Mouse (Mus musculus) forebrain, postnatal 0 days (tissue): Measurements from ENCODE around the gene Txnip. TPM values are rescaled to one million over a fixed set of nuclear protein-coding genes. Genes with fewer than 3 reads are reported as not detected.

Experiments used
- ATAC-seq: fragments of 200-750 bp; cut with Nextera tagmentation; 2 replicates; pipeline ENCODE4 v1.8.0; 2017; ENCODE audit warnings: mild to moderate bottlenecking, moderate library complexity
- DNase-seq: peaks from one replicate; pipeline ENCODE4 v3.0.0-alpha.2; 2015
- H3K27ac ChIP-seq: fragments of 300-500 bp; sonication (generic); 2 replicates; pipeline ENCODE4 v1.5.1; 2014; ENCODE audit warnings: low read depth, mild to moderate bottlenecking, antibody characterized with exemption, low read length, moderate library complexity, mixed read lengths
- H3K27me3 ChIP-seq: fragments of 300-500 bp; sonication (generic); 2 replicates; pipeline ENCODE4 v1.6.1; 2014; ENCODE audit warnings: mild to moderate bottlenecking, low read length, mixed read lengths; ENCODE audit not compliant: insufficient read depth
- H3K36me3 ChIP-seq: fragments of 300-500 bp; sonication (generic); 2 replicates; pipeline ENCODE4 v1.6.1; 2014; ENCODE audit warnings: mild to moderate bottlenecking, moderate library complexity; ENCODE audit not compliant: insufficient read depth
- H3K4me1 ChIP-seq: fragments of 300-500 bp; sonication (generic); 2 replicates; pipeline ENCODE4 v1.6.1; 2014; ENCODE audit warnings: antibody characterized with exemption; ENCODE audit not compliant: insufficient read depth
- H3K4me2 ChIP-seq: fragments of 300-500 bp; sonication (generic); 2 replicates; pipeline ENCODE4 v1.6.1; 2014; ENCODE audit warnings: low read depth, mild to moderate bottlenecking, moderate library complexity
- H3K4me3 ChIP-seq: fragments of 300-500 bp; sonication (generic); 2 replicates; pipeline ENCODE4 v1.5.1; 2014; ENCODE audit warnings: low read depth, low read length, mixed read lengths
- H3K9ac ChIP-seq: fragments of 300-500 bp; sonication (generic); 2 replicates; pipeline ENCODE4 v1.6.1; 2014; ENCODE audit warnings: mild to moderate bottlenecking
- H3K9me3 ChIP-seq: fragments of 300-500 bp; sonication (generic); 2 replicates; pipeline ENCODE4 v1.6.1; 2016; ENCODE audit warnings: low read length
- CTCF ChIP-seq: sonication (generic); IDR thresholded peaks from 2 replicates; pipeline ENCODE4 v1.5.1; 2016; ENCODE audit warnings: antibody characterized with exemption, control low read depth, low read depth
- WGBS: fragments of 180-500 bp; shearing (Covaris S2); extraction: QIAGEN DNeasy Blood & Tissue Kit; methylation state at CpG from one replicate; pipeline ENCODE4 v1.1.7; 2014; 5-methylcytosine and 5-hydroxymethylcytosine counted together
- polyA plus RNA-seq: library from polyadenylated mRNA; unstranded; fragments of >200 nt; fragmentation: Nextera tagmentation; extraction: Ambion mirVana; gene quantifications from 2 replicates; pipeline ENCODE4 v1.2.1, GENCODE M21; 2015
- total RNA-seq: library from RNA; depleted of rRNA; stranded (reverse); fragments of >200 nt; gene quantifications from 2 replicates; pipeline ENCODE4 v1.2.3, GENCODE M21; 2014

Txnip gene
- total and polyA plus RNA-seq, 2 experiments from 2014 or later: 116 to 176 TPM

DNA sequence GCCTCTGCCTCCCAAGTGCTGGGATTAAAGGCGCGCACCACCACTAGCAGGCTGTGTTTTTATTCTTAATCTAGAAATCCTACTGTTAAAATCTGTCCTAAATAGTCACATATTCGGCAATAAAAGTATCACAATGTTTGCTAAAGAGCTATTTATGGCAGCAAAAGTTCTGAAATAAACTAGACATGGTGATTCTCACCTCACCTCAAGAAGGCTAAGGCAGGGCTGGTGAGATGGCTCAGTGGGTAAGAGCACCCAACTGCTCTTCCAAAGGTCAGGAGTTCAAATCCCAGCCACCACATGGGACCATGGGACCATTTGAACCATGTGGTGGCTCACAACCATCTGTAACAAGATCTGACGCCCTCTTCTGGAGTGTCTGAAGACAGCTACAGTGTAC lies 32.9 kb downstream of the Txnip start:
- H3K4me1 ChIP-seq: peaks cover 10% of the 10 kb centered on the region; the same call in 1 of the 2 replicates
- no peak for TF ChIP-seq CTCF
- H3K4me2 ChIP-seq: no peak overlapping the region
- H3K27ac ChIP-seq: no peak overlapping the region
- H3K36me3 ChIP-seq: no peaks in the 10 kb centered on the region
- H3K27me3 ChIP-seq: no peaks in the 10 kb centered on the region
- no peak overlapping the region for H3K9ac ChIP-seq
- DNase-seq: no peak
- no peaks in the 10 kb centered on the region for H3K9me3 ChIP-seq
- no peak for ATAC-seq
- 83% methylated on average over 4 of the region's 4 CpGs for WGBS
- no peak overlapping the region for H3K4me3 ChIP-seq

DNA sequence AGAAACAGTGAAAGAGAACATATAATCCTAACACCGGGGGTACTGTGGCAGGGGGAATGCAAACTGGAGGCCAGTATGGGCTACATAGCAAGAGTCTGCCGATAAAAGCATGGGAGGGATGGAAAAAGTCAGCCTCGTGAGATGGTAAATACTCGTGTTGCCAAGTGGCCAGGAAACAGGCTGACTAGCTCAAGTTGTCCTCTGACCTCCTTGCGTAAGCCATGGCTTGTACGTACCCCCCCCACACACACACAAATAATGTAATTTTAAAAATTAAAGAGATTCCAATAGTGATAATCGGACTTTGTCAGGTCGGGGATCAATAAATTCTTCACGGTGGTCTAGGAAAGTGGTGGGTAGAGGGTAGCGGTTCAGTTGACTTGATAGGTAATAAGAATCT lies 35.6 kb downstream of the Txnip start:
- WGBS: 0% methylated on average over 10 of the region's 10 CpGs
- peak overlapping the region; percentile 69 for H3K9ac ChIP-seq
- H3K4me1 ChIP-seq: peaks cover 19% of the 10 kb centered on the region; the same call in 1 of the 2 replicates
- ATAC-seq: no peak
- no peaks in the 10 kb centered on the region for H3K36me3 ChIP-seq
- H3K9me3 ChIP-seq: no peaks in the 10 kb centered on the region
- no peaks in the 10 kb centered on the region for H3K27me3 ChIP-seq
- peak overlapping the region; percentile 68 for H3K4me2 ChIP-seq
- TF ChIP-seq CTCF: no peak
- peak overlapping the region; percentile 86 for H3K27ac ChIP-seq
- H3K4me3 ChIP-seq: peak overlapping the region; percentile 57
- no peak for DNase-seq

DNA sequence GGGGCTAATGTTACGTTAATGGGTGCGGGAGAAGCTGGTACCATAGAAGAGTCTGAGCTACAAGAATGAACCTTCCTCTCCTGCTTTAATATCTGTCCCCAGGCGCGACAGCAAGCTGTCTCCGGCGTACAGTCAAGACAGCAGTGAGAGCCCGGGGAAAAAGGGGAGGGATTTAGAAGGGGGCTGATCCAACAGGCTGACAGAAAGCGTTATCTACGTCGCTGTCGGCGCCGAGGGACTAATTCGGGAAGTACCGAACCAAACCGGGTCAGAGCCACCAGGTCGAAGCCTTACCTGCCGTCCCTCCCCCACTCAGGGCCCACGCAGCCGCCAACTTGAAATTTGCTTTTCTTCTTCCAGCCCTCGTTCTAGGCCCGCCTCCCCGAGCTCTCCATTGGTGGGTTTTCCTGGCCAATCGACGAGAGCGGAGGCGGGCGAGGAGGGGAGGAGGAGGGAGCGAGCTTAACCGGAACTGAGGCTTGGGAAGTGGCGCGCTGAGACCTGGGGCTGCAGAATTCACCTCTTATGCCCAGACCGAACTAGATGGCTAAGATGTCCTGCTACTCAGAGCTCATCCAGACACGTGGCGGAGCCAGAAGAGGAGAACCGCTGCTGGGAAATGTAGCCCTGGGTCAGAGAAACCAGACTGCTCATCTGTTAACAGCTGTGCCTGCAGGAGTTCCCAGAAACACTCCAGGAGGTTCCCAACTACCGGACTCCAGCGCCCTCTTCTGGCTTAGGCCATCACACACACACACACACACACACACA lies 36.2 kb downstream of the Txnip start, which contains the start of gene Polr3gl:
TSS of gene Polr3gl (minus strand) at position 392 of the 771 bp plus-strand sequence.
- H3K27me3 ChIP-seq: no peaks in the 10 kb centered on the region
- peak; percentile 42 for TF ChIP-seq CTCF
- peak within 1 kb of the TSS; percentile 68 for H3K4me2 ChIP-seq
- ATAC-seq (peak; percentile 87), DNase-seq (peak; percentile 95)
- peak within 1 kb of the TSS; percentile 69 for H3K9ac ChIP-seq
- peaks cover 22% of the 10 kb centered on the region; the same call in 1 of the 2 replicates for H3K4me1 ChIP-seq
- no peaks in the 10 kb centered on the region for H3K36me3 ChIP-seq
- WGBS: under 1% methylated on average over 38 of the region's 38 CpGs
- peak within 1 kb of the TSS; percentile 57 for H3K4me3 ChIP-seq
- H3K9me3 ChIP-seq: no peaks in the 10 kb centered on the region
- peak within 1 kb of the TSS; percentile 90 for H3K27ac ChIP-seq

DNA sequence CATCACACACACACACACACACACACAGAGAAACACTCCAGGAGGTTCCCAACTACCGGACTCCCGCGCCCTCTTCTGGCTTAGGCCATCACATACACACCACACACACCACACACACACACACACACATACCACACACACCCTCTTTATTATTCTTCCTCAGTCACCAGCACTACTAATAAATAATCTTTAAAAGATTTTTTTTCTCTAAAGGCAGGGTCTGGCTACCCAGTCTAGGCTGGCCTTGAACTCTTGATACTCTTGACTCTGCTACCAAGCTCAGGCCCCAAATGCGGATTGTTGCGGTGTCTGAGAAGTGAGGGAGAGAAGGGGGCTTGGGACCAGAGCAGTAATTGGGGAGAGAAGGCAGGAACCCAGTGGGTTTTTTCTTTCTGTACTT lies 37.1 kb downstream of the Txnip start:
- peaks cover 22% of the 10 kb centered on the region; the same call in 1 of the 2 replicates for H3K4me1 ChIP-seq
- no peak for TF ChIP-seq CTCF
- no peaks in the 10 kb centered on the region for H3K27me3 ChIP-seq
- peak overlapping the region; percentile 90; the same call in 1 of the 2 replicates for H3K27ac ChIP-seq
- no peaks in the 10 kb centered on the region for H3K9me3 ChIP-seq
- H3K4me2 ChIP-seq: no peak overlapping the region
- 83% methylated on average over 5 of the region's 5 CpGs for WGBS
- ATAC-seq (no peak), DNase-seq (no peak)
- H3K4me3 ChIP-seq: no peak overlapping the region
- H3K36me3 ChIP-seq: no peaks in the 10 kb centered on the region
- no peak overlapping the region for H3K9ac ChIP-seq

DNA sequence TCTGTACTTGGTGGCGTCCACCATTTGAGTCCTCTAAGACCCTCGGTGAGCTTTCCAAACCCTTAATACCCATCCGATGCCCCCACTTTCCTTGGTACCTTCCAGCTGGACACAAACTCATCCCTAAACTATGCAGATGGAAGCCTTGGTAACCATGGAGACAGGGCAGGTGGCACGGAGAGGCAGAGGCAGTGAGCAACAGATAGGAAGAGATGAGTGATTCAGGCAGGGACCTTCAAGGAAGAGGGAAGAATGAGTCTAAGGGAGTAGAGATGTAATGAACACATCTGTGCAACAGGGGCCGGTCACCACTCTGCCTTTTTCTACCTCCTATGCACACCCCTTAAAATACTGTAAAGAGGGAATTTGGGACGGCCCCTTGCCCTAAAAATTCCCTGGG lies 37.9 kb downstream of the Txnip start:
- DNase-seq (peak; percentile 54), ATAC-seq (no peak; the same call in 1 of the 2 replicates)
- Histone ChIP-seq H3K27ac (peak overlapping the region; percentile 90), H3K9ac (peak overlapping the region; percentile 81; the same call in 1 of the 2 replicates), H3K4me3 (peak overlapping the region; percentile 59), H3K4me1 (peaks cover 26% of the 10 kb centered on the region), H3K36me3 (no peaks in the 10 kb centered on the region), H3K27me3 (no peaks in the 10 kb centered on the region), H3K4me2 (peak overlapping the region; percentile 100), H3K9me3 (no peaks in the 10 kb centered on the region)
- 29% methylated on average over 6 of the region's 6 CpGs for WGBS
- TF ChIP-seq CTCF: no peak

DNA sequence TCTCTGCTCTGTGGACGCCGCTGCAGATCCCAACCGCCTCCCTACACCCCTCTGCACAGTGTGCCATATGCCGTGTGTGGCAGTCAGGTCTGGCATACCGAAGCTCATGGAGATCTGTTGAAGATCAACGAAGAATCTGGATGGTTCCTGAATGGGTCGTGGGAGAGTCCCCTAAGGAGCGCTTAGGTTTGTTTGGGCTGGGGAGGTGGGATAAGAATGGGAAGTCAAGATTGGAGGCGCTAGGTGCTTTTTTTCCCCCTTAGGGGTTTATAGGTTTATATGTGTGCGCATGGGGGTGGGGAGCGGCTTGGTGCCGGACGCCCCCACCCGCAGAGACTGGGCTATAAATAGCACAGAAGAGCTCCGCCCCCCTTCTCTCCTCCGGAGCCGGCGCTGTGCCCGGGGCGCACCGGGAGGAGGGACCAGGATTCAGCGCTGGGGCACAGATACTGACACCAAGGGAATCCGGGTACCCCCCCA lies 38.5 kb downstream of the Txnip start, which contains the start of gene Ankrd34a:
TSS of gene Ankrd34a (plus strand) at position 409 of the 480 bp plus-strand sequence.
- 1% methylated on average over 20 of the region's 23 CpGs for WGBS
- peak within 1 kb of the TSS; percentile 81 for H3K9ac ChIP-seq
- H3K9me3 ChIP-seq: no peaks in the 10 kb centered on the region
- H3K4me2 ChIP-seq: peak within 1 kb of the TSS; percentile 100
- ATAC-seq (peak; percentile 14), DNase-seq (peak; percentile 75)
- H3K27ac ChIP-seq: peak within 1 kb of the TSS; percentile 90
- no peak for TF ChIP-seq CTCF
- H3K36me3 ChIP-seq: no peaks in the 10 kb centered on the region
- H3K27me3 ChIP-seq: no peaks in the 10 kb centered on the region
- peak within 1 kb of the TSS; percentile 59 for H3K4me3 ChIP-seq
- H3K4me1 ChIP-seq: peaks cover 26% of the 10 kb centered on the region

DNA sequence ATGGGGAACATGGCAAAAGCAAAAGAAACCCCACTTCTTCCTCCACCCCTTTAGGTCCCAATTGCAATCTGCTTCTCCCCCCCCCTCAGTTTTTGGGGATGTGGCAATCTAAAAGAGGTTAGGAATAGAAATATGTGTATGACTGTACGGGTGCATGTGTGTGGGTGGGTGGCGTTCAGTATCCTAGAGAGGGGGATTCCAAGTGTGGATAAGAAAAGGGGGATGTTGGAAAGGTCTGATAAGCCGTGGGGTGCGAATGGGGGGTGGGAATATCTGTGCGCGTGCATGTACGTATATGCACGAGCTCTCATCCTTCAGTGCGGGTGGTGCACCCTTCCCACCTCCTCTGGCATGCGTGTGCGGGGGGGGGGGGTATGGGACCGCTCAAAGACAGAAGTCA lies 39.1 kb downstream of the Txnip start:
- WGBS: 2% methylated on average over 10 of the region's 12 CpGs
- peaks cover 26% of the 10 kb centered on the region for H3K4me1 ChIP-seq
- H3K4me2 ChIP-seq: peak overlapping the region; percentile 100

More for the DNA sequence above, 39.1 kb downstream of the Txnip start:
- peak; percentile 32 for ATAC-seq
- H3K4me3 ChIP-seq: peak overlapping the region; percentile 59
- H3K27ac ChIP-seq: peak overlapping the region; percentile 90
- no peaks in the 10 kb centered on the region for H3K27me3 ChIP-seq
- DNase-seq: peak; percentile 71
- H3K9ac ChIP-seq: peak overlapping the region; percentile 81
- no peak for TF ChIP-seq CTCF
- H3K9me3 ChIP-seq: no peaks in the 10 kb centered on the region
- no peaks in the 10 kb centered on the region for H3K36me3 ChIP-seq
